Mouse (Mus musculus) MEL (cell line): ENCODE measurements around the gene Fam169a. TPM values are rescaled to one million over a fixed set of nuclear protein-coding genes. Genes with fewer than 3 reads are reported as not detected.

Experiments used
- DNase-seq: peaks from one replicate; pipeline ENCODE4 v3.0.0; 2011; ENCODE audit warnings: low read depth, low spot score
- H3K27ac ChIP-seq: 2 replicates; pipeline ENCODE4 v1.5.1; 2012; ENCODE audit warnings: low read depth, mild to moderate bottlenecking, control low read depth, low read length, moderate library complexity; ENCODE audit not compliant: control insufficient read depth
- H3K27me3 ChIP-seq, 2 experiments: fragments of 150-350 bp in 1 of 2; sonication (generic) in 1 of 2; 2 replicates each; pipeline ENCODE4 v1.6.1; 2012; ENCODE audit warnings: low read length in 2 of 2, mild to moderate bottlenecking in 2 of 2, improper control_type of control experiment in 1 of 2, moderate library complexity in 1 of 2; ENCODE audit not compliant: insufficient read depth in 2 of 2, control insufficient read depth in 1 of 2
- H3K36me3 ChIP-seq, 2 experiments: 2 replicates each; pipeline ENCODE4 v1.6.1; 2012 to 2014; ENCODE audit warnings: low read length in 2 of 2, improper control_type of control experiment in 1 of 2, inconsistent platforms in 1 of 2, mild to moderate bottlenecking in 1 of 2; ENCODE audit not compliant: insufficient read depth in 2 of 2, control insufficient read depth in 1 of 2
- H3K4me1 ChIP-seq, 2 experiments: fragments of 150-350 bp in 1 of 2; sonication (generic) in 1 of 2; 2 replicates each; pipeline ENCODE4 v1.6.1; 2012; ENCODE audit warnings: low read length in 2 of 2, improper control_type of control experiment in 1 of 2, mild to moderate bottlenecking in 1 of 2; ENCODE audit not compliant: insufficient read depth in 2 of 2, control insufficient read depth in 1 of 2
- H3K4me3 ChIP-seq, 2 experiments: fragments of 150-350 bp in 1 of 2; sonication (generic) in 1 of 2; 2 replicates each; pipeline ENCODE4 v1.5.1; 2012; ENCODE audit warnings: low read depth in 2 of 2, low read length in 2 of 2, mild to moderate bottlenecking in 2 of 2, moderate library complexity in 2 of 2, control low read depth in 1 of 2, improper control_type of control experiment in 1 of 2; ENCODE audit not compliant: control insufficient read depth in 1 of 2, insufficient read depth in 1 of 2
- H3K79me2 ChIP-seq: 2 replicates; pipeline ENCODE4 v1.6.1; 2012; ENCODE audit warnings: mild to moderate bottlenecking, low read length, moderate library complexity; ENCODE audit not compliant: control insufficient read depth, poor library complexity, insufficient read depth
- H3K9ac ChIP-seq: 2 replicates; pipeline ENCODE4 v1.6.1; 2012; ENCODE audit warnings: low read depth, mild to moderate bottlenecking, control low read depth, low read length, moderate library complexity; ENCODE audit not compliant: control insufficient read depth, poor library complexity, severe bottlenecking
- H3K9me3 ChIP-seq: fragments of 150-350 bp; sonication (generic); replicated peaks from 2 replicates; pipeline ENCODE4 v1.6.1; 2012; ENCODE audit warnings: mild to moderate bottlenecking, low read length, improper control_type of control experiment, moderate library complexity; ENCODE audit not compliant: insufficient read depth
- CHD2 ChIP-seq: IDR thresholded peaks from 2 replicates; pipeline ENCODE4 v1.6.1; 2011; ENCODE audit warnings: low read length, improper control_type of control experiment
- EP300 ChIP-seq, 2 experiments: IDR thresholded peaks; 2 replicates each; pipeline ENCODE4 v1.6.1; 2011; ENCODE audit warnings: improper control_type of control experiment in 2 of 2, low read length in 2 of 2, low read depth in 1 of 2, mild to moderate bottlenecking in 1 of 2
- GABPA ChIP-seq: IDR thresholded peaks from 2 replicates; pipeline ENCODE4 v1.6.1; 2012; ENCODE audit warnings: low read depth, mild to moderate bottlenecking, inconsistent platforms, low read length, improper control_type of control experiment, moderate library complexity
- HCFC1 ChIP-seq: IDR thresholded peaks from 2 replicates; pipeline ENCODE4 v1.6.1; 2012; ENCODE audit warnings: low read depth, mild to moderate bottlenecking, inconsistent platforms, low read length, improper control_type of control experiment, moderate library complexity
- JUND ChIP-seq: IDR thresholded peaks from 2 replicates; pipeline ENCODE4 v1.6.1; 2011; ENCODE audit warnings: low read depth, mild to moderate bottlenecking, improper control_type of control experiment, low read length
- KAT2A ChIP-seq: conservative IDR thresholded peaks from 2 replicates; pipeline ENCODE4 v1.6.1; 2012; ENCODE audit warnings: low read depth, low read length, improper control_type of control experiment, inconsistent platforms
- MAFK ChIP-seq: IDR thresholded peaks from 2 replicates; pipeline ENCODE4 v1.6.1; 2011; ENCODE audit warnings: low read depth, mild to moderate bottlenecking, low read length, improper control_type of control experiment, borderline replicate concordance
- MAX ChIP-seq: IDR thresholded peaks from 2 replicates; pipeline ENCODE4 v1.6.1; 2011; ENCODE audit warnings: low read length, improper control_type of control experiment
- MAZ ChIP-seq: IDR thresholded peaks from 2 replicates; pipeline ENCODE4 v1.6.1; 2012; ENCODE audit warnings: low read depth, mild to moderate bottlenecking, inconsistent platforms, low read length, improper control_type of control experiment
- MEF2A ChIP-seq: IDR thresholded peaks from 2 replicates; pipeline ENCODE4 v1.6.1; 2014; ENCODE audit warnings: low read depth, mild to moderate bottlenecking, inconsistent platforms, low read length, improper control_type of control experiment; ENCODE audit not compliant: poor library complexity, insufficient replicate concordance, severe bottlenecking; ENCODE audit errors: extremely low read depth
- MYB ChIP-seq: IDR thresholded peaks from 2 replicates; pipeline ENCODE4 v1.6.1; 2011; ENCODE audit warnings: mild to moderate bottlenecking, low read depth, low read length, improper control_type of control experiment
- POLR2AphosphoS2 ChIP-seq: IDR thresholded peaks from 2 replicates; pipeline ENCODE4 v1.6.1; 2011; ENCODE audit warnings: low read length, improper control_type of control experiment
- RCOR1 ChIP-seq: IDR thresholded peaks from 2 replicates; pipeline ENCODE4 v1.6.1; 2012; ENCODE audit warnings: low read depth, mild to moderate bottlenecking, inconsistent platforms, low read length, improper control_type of control experiment
- SMC3 ChIP-seq: IDR thresholded peaks from 2 replicates; pipeline ENCODE4 v1.6.1; 2011; ENCODE audit warnings: low read depth, low read length, improper control_type of control experiment
- TBP ChIP-seq: IDR thresholded peaks from 2 replicates; pipeline ENCODE4 v1.8.0; 2011; ENCODE audit warnings: low read depth, low read length, improper control_type of control experiment
- UBTF ChIP-seq: IDR thresholded peaks from 2 replicates; pipeline ENCODE4 v1.6.1; 2012; ENCODE audit warnings: low read depth, mild to moderate bottlenecking, inconsistent platforms, low read length, improper control_type of control experiment, moderate library complexity, borderline replicate concordance; ENCODE audit not compliant: insufficient read depth
- ZMIZ1 ChIP-seq: IDR thresholded peaks from 2 replicates; pipeline ENCODE4 v1.6.1; 2012; ENCODE audit warnings: low read depth, mild to moderate bottlenecking, inconsistent platforms, low read length, improper control_type of control experiment, moderate library complexity
- ZNF384 ChIP-seq: IDR thresholded peaks from 2 replicates; pipeline ENCODE4 v1.6.1; 2012; ENCODE audit warnings: low read depth, mild to moderate bottlenecking, inconsistent platforms, low read length, improper control_type of control experiment
- polyA plus RNA-seq, 2 experiments: library from polyadenylated mRNA; stranded (reverse) in 1 of 2; unstranded in 1 of 2; fragments of >175 nt in 1 of 2; fragments of >200 nt in 1 of 2; gene quantifications; 2 replicates each; pipeline versions ENCODE4 v1.2.1 to v1.2.4; 2012; ENCODE audit warnings: low replicate concordance in 2 of 2, low read depth in 1 of 2; ENCODE audit not compliant: insufficient read length in 2 of 2, insufficient read depth in 1 of 2, missing spikeins in 1 of 2
- total RNA-seq: library from RNA; depleted of rRNA; stranded (reverse); fragments of 300-350 nt; gene quantifications from 2 replicates; pipeline ENCODE4 v1.2.3, GENCODE M21; 2012

The Fam169a gene
- total and polyA plus RNA-seq, 3 experiments, result 0.62 to 0.89 TPM; not detected in 1

- no peaks in the 10 kb centered on the region for H3K9me3 ChIP-seq
Observed at GRCm38 (mm10) chr13:97176731-97177130, 109.6 kb downstream of the Fam169a start.

GRCm38 (mm10) chr13:97178943-97179342 lies 111.9 kb downstream of the Fam169a start:
- H3K9me3 ChIP-seq, result no peaks in the 10 kb centered on the region
- H3K4me1 ChIP-seq, result no peaks in the 10 kb centered on the region
- H3K4me3 ChIP-seq, result no peak overlapping the region
- no peak overlapping the region for H3K27ac ChIP-seq
- peaks cover 0 to 5% of the 10 kb centered on the region in 2 experiments; a peak in 2 of 4 replicates for H3K36me3 ChIP-seq
- H3K27me3 ChIP-seq, result no peaks in the 10 kb centered on the region
- no peaks in the 10 kb centered on the region for H3K79me2 ChIP-seq
- no peak for DNase-seq
- H3K9ac ChIP-seq, result no peak overlapping the region
- TF ChIP-seq CHD2 (no peak), KAT2A (no peak), ZMIZ1 (no peak), UBTF (no peak), POLR2AphosphoS2 (no peak), RCOR1 (no peak), TBP (no peak), JUND (no peak), MAX (no peak), GABPA (no peak), ZNF384 (no peak), SMC3 (no peak), MAFK (no peak), MEF2A (no peak), HCFC1 (no peak)

More at GRCm38 (mm10) chr13:97176731-97177130, 109.6 kb downstream of the Fam169a start:
- no peaks in the 10 kb centered on the region for H3K4me1 ChIP-seq
- TF ChIP-seq ZMIZ1, result no peak
- no peak for TF ChIP-seq GABPA
- no peak for TF ChIP-seq EP300 (IDR thresholded peaks at IDR 0.05; ENCODE audit: low read depth in 1 of 2, low read length in 2 of 2)
- no peak for TF ChIP-seq MYB
- no peak for TF ChIP-seq MAZ
- no peak for TF ChIP-seq CHD2
- TF ChIP-seq KAT2A, result no peak
- no peak overlapping the region for H3K9ac ChIP-seq
- no peak for DNase-seq
- peaks cover 0 to 8% of the 10 kb centered on the region in 2 experiments; a peak in 2 of 4 replicates for H3K36me3 ChIP-seq
- no peaks in the 10 kb centered on the region for H3K27me3 ChIP-seq
- H3K27ac ChIP-seq, result no peak overlapping the region
- H3K4me3 ChIP-seq, result no peak overlapping the region
- H3K79me2 ChIP-seq, result no peaks in the 10 kb centered on the region
